Mouse (Mus musculus): ENCODE measurements around the gene Ankrd1. TPM values are rescaled to one million over a fixed set of nuclear protein-coding genes. Genes with fewer than 3 reads are reported as not detected.
A peak's percentile ranks its signal among the peaks of the same experiment; 100 is the strongest.

Gene Ankrd1
- total RNA-seq, 2 experiments from 2014 or later = not detected

- DNase-seq = no peak
Measured at GRCm38 (mm10) chr19:36109318-36109944, 10.5 kb downstream of the Ankrd1 start.

GRCm38 (mm10) chr19:36103909-36104308 is 16.0 kb downstream of the Ankrd1 start:
- DNase-seq = no peak

- no peak for DNase-seq
Measured at GRCm38 (mm10) chr19:36098916-36099315, 21.0 kb downstream of the Ankrd1 start.

- DNase-seq = no peak
Measured at GRCm38 (mm10) chr19:36098265-36098664, 21.6 kb downstream of the Ankrd1 start.

GRCm38 (mm10) chr19:36097194-36097593 is 22.7 kb downstream of the Ankrd1 start:
- DNase-seq = no peak

- DNase-seq = no peak
Measured at GRCm38 (mm10) chr19:36090781-36091180, 29.1 kb downstream of the Ankrd1 start.

GRCm38 (mm10) chr19:36083262-36084225 is 36.4 kb downstream of the Ankrd1 start, which contains the start of gene Rpp30:
Rpp30 (plus strand) TSS chr19:36083716.
- peak; percentile 79 to 84 for DNase-seq

- no peak for DNase-seq
Measured at GRCm38 (mm10) chr19:36082606-36083261, 37.2 kb downstream of the Ankrd1 start.

- no peak for DNase-seq
Measured at GRCm38 (mm10) chr19:36062801-36063529, 56.9 kb downstream of the Ankrd1 start.

Other genes with a start within 250 kb of the Ankrd1 start
- gene Htr7, start 62.6 kb downstream of the Ankrd1 start, total RNA-seq (2021) = 1 to 10 TPM; 8.3 to 8.5 TPM
- 10 to 100 TPM; 15.9 to 20.1 TPM for gene Rpp30, start 36.4 kb downstream of the Ankrd1 start, total RNA-seq (2021)
- 10 to 100 TPM; 19.2 to 19.7 TPM for gene Pcgf5, start 228.2 kb upstream of the Ankrd1 start, total RNA-seq (2021)